Mouse (Mus musculus) liver, postnatal 0 days (tissue): ENCODE measurements at regions not wholly inside any gene's neighbourhood (a gene's known extent, or its start where the extent isn't known, plus 50 kb on each side); places are given as distances from the start of the nearest gene placed in this dataset.

ENCODE experiments used
- ATAC-seq: fragments of 200-750 bp; cut with Nextera tagmentation; 2 replicates; pipeline ENCODE4 v1.8.0; 2017; ENCODE audit warnings: mild to moderate bottlenecking, moderate library complexity
- DNase-seq: peaks from one replicate; pipeline ENCODE4 v3.0.0-alpha.2; 2016
- H3K27ac ChIP-seq: fragments of 300-500 bp; sonication (generic); 2 replicates; pipeline ENCODE4 v1.5.1; 2014; ENCODE audit warnings: antibody characterized with exemption, moderate library complexity, mild to moderate bottlenecking, low read depth
- H3K27me3 ChIP-seq: fragments of 300-500 bp; sonication (generic); 2 replicates; pipeline ENCODE4 v1.6.1; 2014; ENCODE audit warnings: low read length, control low read depth, mixed read lengths; ENCODE audit not compliant: insufficient read depth
- H3K36me3 ChIP-seq: fragments of 300-500 bp; sonication (generic); replicated peaks from 2 replicates; pipeline ENCODE4 v1.6.1; 2014; ENCODE audit warnings: mild to moderate bottlenecking, control low read depth, low read length, moderate library complexity, mixed read lengths; ENCODE audit not compliant: insufficient read depth
- H3K4me1 ChIP-seq: fragments of 300-500 bp; sonication (generic); 2 replicates; pipeline ENCODE4 v1.6.1; 2014; ENCODE audit warnings: antibody characterized with exemption, mild to moderate bottlenecking, control low read depth; ENCODE audit not compliant: insufficient read depth
- H3K4me2 ChIP-seq: fragments of 300-500 bp; sonication (generic); 2 replicates; pipeline ENCODE4 v1.6.1; 2014; ENCODE audit warnings: low read depth, mild to moderate bottlenecking, low read length, moderate library complexity, mixed read lengths
- H3K4me3 ChIP-seq: fragments of 300-500 bp; sonication (generic); 2 replicates; pipeline ENCODE4 v1.5.1; 2014; ENCODE audit warnings: low read depth, low read length
- H3K9ac ChIP-seq: fragments of 300-500 bp; sonication (generic); replicated peaks from 2 replicates; pipeline ENCODE4 v1.6.1; 2014; ENCODE audit warnings: mild to moderate bottlenecking, moderate library complexity
- H3K9me3 ChIP-seq: fragments of 300-500 bp; sonication (generic); 2 replicates; pipeline ENCODE4 v1.6.1; 2016; ENCODE audit warnings: mild to moderate bottlenecking, control low read depth, low read length, mixed read lengths
- CTCF ChIP-seq: sonication (generic); IDR thresholded peaks from 2 replicates; pipeline ENCODE4 v1.5.1; 2016; ENCODE audit warnings: antibody characterized with exemption, low read depth
- EP300 ChIP-seq: IDR thresholded peaks from 2 replicates; pipeline ENCODE4 v1.6.1; 2016; ENCODE audit warnings: antibody characterized with exemption, low read depth, mild to moderate bottlenecking
- WGBS: fragments of 180-500 bp; shearing (Covaris S2); extraction: QIAGEN DNeasy Blood & Tissue Kit; methylation state at CpG from one replicate; pipeline ENCODE4 v1.1.7; 2014; ENCODE audit not compliant: insufficient replicate concordance; 5-methylcytosine and 5-hydroxymethylcytosine counted together

DNA sequence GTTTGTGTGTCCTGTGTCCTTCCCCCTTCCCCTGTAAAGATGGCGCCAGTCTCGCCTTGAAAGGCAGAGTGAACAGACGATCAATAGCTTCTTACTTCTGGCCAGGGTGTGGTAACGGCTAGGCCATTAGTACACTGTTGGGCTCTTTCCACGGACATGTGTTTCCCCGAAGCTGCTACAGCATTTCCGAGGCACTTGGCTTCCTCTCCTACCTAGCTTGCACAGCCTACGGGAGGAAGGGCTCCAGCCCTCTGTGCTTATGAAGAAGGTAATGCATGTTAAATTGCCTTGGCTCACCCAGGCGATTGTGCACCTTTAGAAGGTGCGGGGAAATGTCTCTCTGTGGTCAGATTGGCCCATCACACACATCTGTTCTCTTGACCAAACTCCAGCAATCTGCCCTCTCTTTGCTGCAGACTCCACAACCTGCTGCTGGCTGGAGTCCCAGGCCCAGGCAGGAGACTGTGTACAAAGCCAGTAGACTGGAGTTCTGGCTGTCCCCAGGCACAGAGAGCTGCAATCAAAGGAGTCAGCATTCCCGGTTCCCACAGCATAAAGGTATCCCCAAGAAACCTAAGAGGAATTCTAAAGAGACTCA, 208.7 kb downstream of the Snx10 start:
- TF ChIP-seq CTCF (no peak), EP300 (no peak)
- Histone ChIP-seq H3K27ac (no peak overlapping the region), H3K4me2 (no peak overlapping the region), H3K4me3 (no peak overlapping the region), H3K4me1 (0 out of 2 replicates have a peak, but pooled peaks cover 7% of the 10 kb centered on the region), H3K27me3 (no peaks in the 10 kb centered on the region), H3K9me3 (no peaks in the 10 kb centered on the region), H3K9ac (no peak overlapping the region), H3K36me3 (no peaks in the 10 kb centered on the region)
- WGBS = 64% methylated on average over 11 of the region's 11 CpGs
- peak; percentile 34 for DNase-seq
- 0 out of 2 replicates have a peak, but pooled peaks have one; percentile 44 for ATAC-seq

DNA sequence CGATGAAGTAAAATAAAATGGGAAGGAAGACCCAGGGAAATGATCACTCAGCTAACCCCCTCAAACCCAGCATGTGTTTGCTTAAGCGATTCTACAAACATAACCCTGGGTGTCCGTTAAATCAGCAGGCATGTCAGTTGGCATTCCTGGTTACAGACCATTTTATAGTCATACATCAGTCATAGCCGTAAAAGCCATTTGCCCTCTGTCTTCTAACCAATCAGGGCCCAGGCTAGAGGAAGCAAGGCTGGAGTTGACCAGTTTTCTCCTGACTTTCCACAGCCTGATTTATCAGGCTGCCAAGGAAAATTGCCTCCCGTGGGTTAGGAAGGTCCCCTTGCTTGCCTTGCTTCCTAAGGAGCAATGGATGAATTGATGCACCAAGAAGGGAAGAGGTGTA, 212.3 kb downstream of the Snx10 start:
- Histone ChIP-seq H3K4me2 (no peak overlapping the region), H3K27me3 (no peaks in the 10 kb centered on the region), H3K9me3 (no peaks in the 10 kb centered on the region), H3K4me1 (0 out of 2 replicates have a peak, but pooled peaks cover 7% of the 10 kb centered on the region), H3K9ac (no peak overlapping the region), H3K27ac (no peak overlapping the region), H3K4me3 (no peak overlapping the region), H3K36me3 (no peaks in the 10 kb centered on the region)
- 45% methylated on average over 5 of the region's 5 CpGs for WGBS
- ATAC-seq (no peak), DNase-seq (no peak)
- TF ChIP-seq EP300 = no peak
- TF ChIP-seq CTCF = no peak

DNA sequence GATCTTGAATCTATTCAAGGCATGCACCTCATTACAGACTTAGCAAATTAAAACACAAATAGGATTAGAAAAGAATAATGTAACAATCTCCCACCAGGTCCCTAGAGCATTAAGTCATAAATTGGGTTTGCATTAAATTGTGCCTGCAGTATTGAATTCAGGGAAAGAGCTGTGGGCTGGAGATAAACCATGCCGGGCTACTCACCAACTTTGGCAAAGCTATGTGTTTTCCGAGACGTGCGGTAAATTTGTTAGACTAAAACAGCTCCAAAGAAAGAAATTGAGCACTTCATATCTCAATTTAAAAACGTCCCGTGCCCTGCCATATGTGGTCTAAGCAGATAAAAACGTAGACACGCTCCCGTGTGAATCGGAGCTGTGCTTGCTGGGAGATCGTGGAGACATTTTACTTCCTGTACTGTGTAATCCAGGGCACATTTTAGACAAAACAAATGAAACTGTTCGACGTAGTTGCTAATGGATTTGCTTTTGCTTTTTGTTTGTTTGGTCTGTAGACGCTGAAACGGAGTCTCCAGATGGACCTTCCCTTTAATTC, 219.5 kb downstream of the Snx10 start:
- H3K4me2 ChIP-seq = peak overlapping the region; percentile 38
- H3K27me3 ChIP-seq = no peaks in the 10 kb centered on the region
- H3K27ac ChIP-seq = no peak overlapping the region
- H3K36me3 ChIP-seq = no peaks in the 10 kb centered on the region
- no peak for DNase-seq
- WGBS = 34% methylated on average over 15 of the region's 15 CpGs
- 0 out of 2 replicates have a peak overlapping the region, but pooled peaks have one; percentile 1 for H3K4me3 ChIP-seq
- H3K9me3 ChIP-seq = no peaks in the 10 kb centered on the region
- ATAC-seq = 0 out of 2 replicates have a peak, but pooled peaks have one; percentile 21
- no peak overlapping the region for H3K9ac ChIP-seq
- H3K4me1 ChIP-seq = no peaks in the 10 kb centered on the region
- no peak for TF ChIP-seq CTCF
- no peak for TF ChIP-seq EP300

DNA sequence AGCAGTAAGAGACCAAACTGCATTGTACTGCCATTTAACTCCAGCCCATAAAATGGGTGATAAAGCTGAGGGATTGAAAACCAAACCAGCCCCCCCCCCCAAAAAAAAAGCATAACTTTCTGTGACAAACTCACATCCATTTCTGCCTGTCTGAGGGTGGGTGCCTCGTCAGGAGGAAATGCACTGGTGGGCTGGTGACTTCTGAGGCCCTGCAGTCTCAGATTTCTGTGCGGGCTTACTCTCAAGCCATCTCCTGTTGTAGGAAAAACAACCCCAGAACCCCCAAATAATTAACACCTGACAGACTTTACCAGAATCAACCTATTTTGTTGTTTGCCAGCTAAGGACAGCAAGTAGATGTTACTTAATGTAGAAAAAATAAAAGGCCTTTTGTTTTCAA, 220.9 kb downstream of the Snx10 start:
- Histone ChIP-seq H3K4me3 (no peak overlapping the region), H3K36me3 (no peaks in the 10 kb centered on the region), H3K9ac (no peak overlapping the region), H3K27me3 (no peaks in the 10 kb centered on the region), H3K4me1 (no peaks in the 10 kb centered on the region), H3K27ac (no peak overlapping the region), H3K4me2 (no peak overlapping the region), H3K9me3 (no peaks in the 10 kb centered on the region)
- ATAC-seq (no peak), DNase-seq (no peak)
- WGBS = 78% methylated on average over 2 of the region's 2 CpGs
- no peak for TF ChIP-seq EP300
- TF ChIP-seq CTCF = no peak

DNA sequence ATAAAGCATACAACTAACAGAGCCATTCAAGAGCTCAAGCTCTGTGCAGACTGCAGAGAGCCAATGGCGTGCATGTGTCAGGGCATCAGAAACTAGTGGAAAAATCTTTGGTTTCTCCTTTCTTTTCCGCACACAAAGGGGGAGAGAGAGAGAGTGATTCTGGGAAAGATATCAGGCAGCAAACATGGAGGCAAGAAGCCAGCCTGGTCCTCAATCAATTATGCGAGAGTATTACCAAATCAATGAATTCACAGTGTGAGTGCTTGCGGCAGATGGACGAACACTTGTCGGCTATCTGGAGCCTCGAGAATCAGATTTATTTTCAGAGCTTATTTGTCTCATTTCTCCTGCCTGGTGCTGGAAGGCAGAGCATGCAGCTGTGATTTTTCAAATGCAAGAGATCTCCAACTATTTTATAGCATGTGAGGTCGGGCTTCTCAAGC, 230.6 kb downstream of the Snx10 start:
- TF ChIP-seq EP300 (no peak), CTCF (no peak)
- Histone ChIP-seq H3K4me2 (no peak overlapping the region), H3K4me3 (no peak overlapping the region), H3K9me3 (no peaks in the 10 kb centered on the region), H3K27ac (no peak overlapping the region), H3K4me1 (no peaks in the 10 kb centered on the region), H3K36me3 (no peaks in the 10 kb centered on the region), H3K9ac (no peak overlapping the region), H3K27me3 (no peaks in the 10 kb centered on the region)
- DNase-seq = no peak
- 80% methylated on average over 8 of the region's 8 CpGs for WGBS
- ATAC-seq = no peak

DNA sequence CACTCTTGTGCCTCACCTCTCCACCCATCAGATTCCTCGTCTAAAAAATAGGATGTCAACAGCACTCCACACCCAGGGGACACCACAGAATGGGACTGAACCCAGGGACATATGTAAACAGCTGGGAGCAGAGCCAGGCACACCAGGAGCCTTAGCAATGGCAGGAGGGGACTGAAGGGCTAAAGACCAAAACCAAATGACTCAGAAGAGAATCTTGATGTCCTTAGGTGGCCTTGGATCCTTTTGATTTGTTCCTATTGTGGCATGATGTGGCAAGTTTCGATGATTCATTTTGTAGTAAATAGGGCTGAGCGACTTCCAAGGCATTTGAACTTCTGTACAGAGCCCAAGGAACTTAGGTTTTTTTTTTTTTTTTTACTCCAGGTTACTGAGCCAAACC, 233.4 kb downstream of the Snx10 start:
- H3K4me2 ChIP-seq = no peak overlapping the region
- TF ChIP-seq CTCF (no peak), EP300 (no peak)
- H3K36me3 ChIP-seq = no peaks in the 10 kb centered on the region
- H3K9me3 ChIP-seq = no peaks in the 10 kb centered on the region
- no peak overlapping the region for H3K9ac ChIP-seq
- DNase-seq (no peak), ATAC-seq (no peak)
- H3K27ac ChIP-seq = no peak overlapping the region
- no peaks in the 10 kb centered on the region for H3K4me1 ChIP-seq
- no peak overlapping the region for H3K4me3 ChIP-seq
- WGBS = 73% methylated on average over 3 of the region's 3 CpGs
- H3K27me3 ChIP-seq = no peaks in the 10 kb centered on the region
